Mouse (Mus musculus) neural tube, embryonic 10.5 days (tissue): ENCODE results near the gene Dusp2.
"Not testable (repeated sequence)": the region's sequence is repeated elsewhere in the genome, so short reads cannot be mapped to it uniquely, and the experiment has no call there.

Experiments used
- DNase-seq: peaks from one replicate; pipeline ENCODE4 v3.0.0-alpha.2; 2017; ENCODE audit warnings: low spot score; ENCODE audit errors: extremely low spot score

Gene Dusp2

GRCm38 (mm10) chr2:127335767-127336496, at the start of gene Dusp2:
Gene Dusp2 (plus strand): TSS chr2:127336159.
- DNase-seq = peak; percentile 68

- DNase-seq = no peak
These were observed 43.7 kb upstream of the Dusp2 start for GRCm38 (mm10) chr2:127292250-127292649.

DNA sequence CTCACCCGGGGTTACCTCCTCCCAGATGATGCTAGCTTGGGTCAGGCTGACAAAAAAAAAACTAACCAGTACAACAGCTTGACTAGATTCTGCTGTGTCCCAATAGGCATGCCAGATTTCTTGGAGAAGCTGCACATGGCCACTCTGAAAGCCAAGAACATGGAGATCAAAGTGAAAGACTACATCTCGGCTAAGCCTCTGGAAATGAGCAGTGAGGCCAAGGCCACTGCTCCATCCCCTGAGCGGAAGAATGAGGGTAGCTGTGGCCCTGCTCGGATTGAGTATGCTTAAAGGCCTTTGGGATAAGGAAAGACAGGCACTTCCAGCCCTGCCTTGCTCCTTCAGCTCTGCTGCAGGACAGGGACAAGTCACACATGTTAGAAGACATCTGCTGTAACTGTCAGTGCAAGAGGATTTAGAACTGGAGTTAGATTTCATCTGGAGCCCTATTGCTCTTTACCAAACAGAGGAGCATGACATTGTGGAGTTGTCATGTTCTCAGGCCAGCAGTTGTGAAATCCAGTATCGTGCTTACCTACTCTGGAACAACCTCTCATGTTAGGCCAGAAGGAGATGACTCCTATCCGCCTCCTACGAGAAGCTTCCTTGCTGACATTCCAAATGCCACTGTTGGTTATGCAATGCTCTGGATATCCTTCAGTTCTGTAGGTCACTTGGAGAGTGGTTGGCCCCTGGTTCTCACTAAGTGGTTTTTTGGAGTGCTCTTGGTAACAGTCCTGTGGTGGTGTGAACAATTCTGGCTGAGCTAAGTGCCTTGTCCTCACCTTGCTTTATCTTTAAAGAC, 38.8 kb upstream of the Dusp2 start:
- no peak for DNase-seq

GRCm38 (mm10) chr2:127298056-127298455, 37.9 kb upstream of the Dusp2 start:
- DNase-seq = no peak

- DNase-seq = no peak
These were observed 35.3 kb upstream of the Dusp2 start for GRCm38 (mm10) chr2:127300701-127301100.

- no peak for DNase-seq
These were observed 34.1 kb upstream of the Dusp2 start for GRCm38 (mm10) chr2:127301883-127302282.

DNA sequence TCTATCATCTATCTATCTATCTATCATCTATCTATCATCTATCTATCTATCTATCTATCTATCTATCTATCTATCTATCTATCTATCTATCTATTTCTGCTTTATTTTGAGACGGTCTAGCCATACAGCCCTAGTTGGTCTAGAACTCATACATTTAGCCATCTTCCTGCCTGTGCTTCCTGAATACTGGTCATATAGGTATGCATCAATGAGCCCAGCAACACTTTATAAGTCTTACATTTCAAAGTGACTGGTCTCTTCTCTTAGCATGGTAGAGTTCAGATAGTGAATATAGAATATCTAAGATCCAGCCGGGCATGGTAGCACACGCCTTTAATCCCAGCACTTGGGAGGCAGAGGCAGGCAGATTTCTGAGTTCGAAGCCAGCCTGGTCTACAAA, 31.8 kb upstream of the Dusp2 start:
- not testable (repeated sequence) for DNase-seq

- no peak for DNase-seq
These were observed 31.2 kb upstream of the Dusp2 start for GRCm38 (mm10) chr2:127304609-127305210.

DNA sequence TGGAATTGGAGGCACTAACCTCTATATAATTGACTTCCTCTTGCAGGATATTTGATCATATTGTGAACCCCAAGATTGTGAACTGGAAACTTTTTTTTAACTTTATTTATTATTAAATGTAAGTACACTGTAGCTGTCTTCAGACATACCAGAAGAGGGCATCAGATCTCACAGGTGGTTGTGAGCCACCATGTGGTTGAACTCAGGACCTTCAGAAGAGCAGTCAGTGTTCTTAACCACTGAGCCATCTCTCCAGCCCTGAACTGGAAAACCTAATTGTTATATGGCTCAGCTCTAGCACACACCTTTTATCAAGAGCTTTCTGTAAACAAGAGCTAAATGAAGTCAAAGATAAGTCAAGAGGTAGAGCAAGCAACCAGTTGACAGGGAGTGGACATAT, 29.8 kb upstream of the Dusp2 start:
- DNase-seq = no peak

- DNase-seq = no peak
These were observed 28.8 kb upstream of the Dusp2 start for GRCm38 (mm10) chr2:127307179-127307578.

GRCm38 (mm10) chr2:127308660-127309059, 27.3 kb upstream of the Dusp2 start:
- no peak for DNase-seq

GRCm38 (mm10) chr2:127310246-127310645, 25.7 kb upstream of the Dusp2 start:
- DNase-seq = no peak

- no peak for DNase-seq
These were observed 25.3 kb upstream of the Dusp2 start for GRCm38 (mm10) chr2:127310685-127311084.

- DNase-seq = no peak
These were observed 24.8 kb upstream of the Dusp2 start for GRCm38 (mm10) chr2:127311193-127311592.

- DNase-seq = no peak
These were observed 23.2 kb upstream of the Dusp2 start for GRCm38 (mm10) chr2:127312801-127313200.

DNA sequence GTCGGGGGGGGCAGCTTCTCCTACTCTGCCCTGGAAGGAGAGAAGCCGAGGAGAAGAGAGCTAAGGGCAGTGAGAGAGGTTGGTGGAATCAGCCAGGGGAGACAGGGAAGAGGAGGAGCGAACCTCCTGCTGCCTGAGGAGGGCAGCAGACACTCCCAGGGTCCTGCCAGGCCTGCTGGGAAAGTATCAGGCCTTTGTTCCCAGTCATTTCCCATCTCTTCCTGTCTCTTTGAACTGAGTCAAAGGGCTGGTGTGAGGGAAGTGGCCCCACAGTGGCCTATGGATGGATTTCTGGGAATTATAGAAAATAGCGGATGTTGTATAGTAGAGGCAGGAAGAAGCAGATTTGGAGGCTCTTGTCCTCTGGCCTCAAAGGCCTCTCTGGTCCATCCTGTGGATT, 22.1 kb upstream of the Dusp2 start:
- no peak for DNase-seq

- no peak for DNase-seq
These were observed 21.3 kb upstream of the Dusp2 start for GRCm38 (mm10) chr2:127314467-127315154.

GRCm38 (mm10) chr2:127315155-127315470, 20.8 kb upstream of the Dusp2 start:
- no peak for DNase-seq

DNA sequence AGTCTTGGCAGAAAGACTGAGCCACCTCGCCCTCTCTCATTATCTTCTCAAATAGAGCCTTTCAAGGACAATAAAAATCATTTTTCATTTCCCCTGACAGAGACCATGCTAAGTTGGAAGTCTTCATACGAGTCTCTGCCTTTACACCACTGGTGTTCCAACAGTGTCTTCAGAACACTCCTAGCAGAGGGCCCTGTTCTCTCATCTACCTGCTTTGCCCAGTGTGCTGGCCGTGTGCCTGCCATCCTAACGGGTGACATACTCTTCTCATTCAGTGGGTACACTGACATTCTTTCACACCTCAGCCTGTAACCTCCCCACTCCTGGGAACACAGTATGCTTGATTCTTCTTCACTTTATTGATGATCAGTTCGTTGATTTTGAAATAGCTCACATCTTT, 19.5 kb upstream of the Dusp2 start:
- no peak for DNase-seq

- DNase-seq = no peak
These were observed 17.8 kb upstream of the Dusp2 start for GRCm38 (mm10) chr2:127318136-127318535.

- DNase-seq = no peak
These were observed 16.9 kb upstream of the Dusp2 start for GRCm38 (mm10) chr2:127319071-127319470.
